Mouse (Mus musculus) intestine, postnatal 0 days (tissue): Measurements from ENCODE around the gene Setx. TPM values are rescaled to one million over a fixed set of nuclear protein-coding genes. Genes with fewer than 3 reads are reported as not detected.
"Not testable (repeated sequence)": the region's sequence is repeated elsewhere in the genome, so short reads cannot be mapped to it uniquely, and the experiment has no call there.

Source experiments
- ATAC-seq: fragments of 200-750 bp; cut with Nextera tagmentation; 2 replicates; pipeline ENCODE4 v1.8.0; 2017; ENCODE audit warnings: mild to moderate bottlenecking, moderate TSS enrichment, moderate library complexity
- H3K27ac ChIP-seq: fragments of 300-500 bp; sonication (generic); 2 replicates; pipeline ENCODE4 v1.5.1; 2014; ENCODE audit warnings: mild to moderate bottlenecking, low read depth, low read length, moderate library complexity
- H3K27me3 ChIP-seq: fragments of 300-500 bp; sonication (generic); replicated peaks from 2 replicates; pipeline ENCODE4 v1.6.1; 2014; ENCODE audit warnings: low read length, mixed read lengths; ENCODE audit not compliant: control insufficient read depth, insufficient read depth
- H3K36me3 ChIP-seq: fragments of 300-500 bp; sonication (generic); 2 replicates; pipeline ENCODE4 v1.6.1; 2014; ENCODE audit warnings: mild to moderate bottlenecking, moderate library complexity; ENCODE audit not compliant: control insufficient read depth, insufficient read depth
- H3K4me1 ChIP-seq: fragments of 300-500 bp; sonication (generic); replicated peaks from 2 replicates; pipeline ENCODE4 v1.6.1; 2014; ENCODE audit warnings: antibody characterized with exemption, low read length, mixed read lengths; ENCODE audit not compliant: control insufficient read depth, insufficient read depth
- H3K4me2 ChIP-seq: fragments of 300-500 bp; sonication (generic); replicated peaks from 2 replicates; pipeline ENCODE4 v1.6.1; 2014; ENCODE audit warnings: low read depth, mild to moderate bottlenecking, moderate library complexity
- H3K4me3 ChIP-seq: fragments of 300-500 bp; sonication (generic); 2 replicates; pipeline ENCODE4 v1.5.1; 2014; ENCODE audit warnings: low read depth, low read length
- H3K9ac ChIP-seq: fragments of 300-500 bp; sonication (generic); 2 replicates; pipeline ENCODE4 v1.6.1; 2014; ENCODE audit warnings: mild to moderate bottlenecking, low read depth, low read length
- H3K9me3 ChIP-seq: fragments of 300-500 bp; sonication (generic); 2 replicates; pipeline ENCODE4 v1.6.1; 2016; ENCODE audit warnings: mixed run types; ENCODE audit not compliant: control insufficient read depth
- CTCF ChIP-seq: sonication (generic); IDR thresholded peaks from 2 replicates; pipeline ENCODE4 v1.5.1; 2016; ENCODE audit warnings: low read depth, mild to moderate bottlenecking, control low read depth, antibody characterized with exemption, moderate library complexity
- WGBS: fragments of 180-500 bp; shearing (Covaris S2); extraction: QIAGEN DNeasy Blood & Tissue Kit; methylation state at CpG from one replicate; pipeline ENCODE4 v1.1.7; 2014; 5-methylcytosine and 5-hydroxymethylcytosine counted together
- polyA plus RNA-seq: library from polyadenylated mRNA; unstranded; fragments of >200 nt; fragmentation: Nextera tagmentation; extraction: Ambion mirVana; gene quantifications from 2 replicates; pipeline ENCODE4 v1.2.1, GENCODE M21; 2015

Gene Setx
- polyA plus RNA-seq, 1 experiment from 2014 or later: 4.3 TPM

DNA sequence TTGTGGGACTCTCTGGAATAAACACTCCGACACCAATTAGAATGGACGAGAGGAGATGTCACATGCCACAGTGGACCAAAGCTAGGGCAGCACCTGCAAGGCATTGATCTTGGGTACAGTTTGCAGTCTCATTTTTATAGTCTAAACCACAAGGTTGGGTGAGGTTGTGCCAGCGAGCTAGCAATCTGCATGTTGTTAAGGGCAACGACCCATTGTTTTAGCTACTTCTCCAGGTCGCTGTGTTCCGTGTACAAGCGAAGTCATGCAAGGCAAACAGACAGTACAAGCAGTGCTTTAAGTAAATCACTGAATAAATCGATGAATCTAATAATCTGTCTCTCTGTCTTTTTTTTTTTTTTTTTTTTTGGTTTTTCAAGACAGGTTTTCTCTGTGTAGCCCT, 28.3 kb upstream of the Setx start:
- Histone ChIP-seq H3K4me2 (no peak overlapping the region), H3K36me3 (no peaks in the 10 kb centered on the region), H3K4me3 (no peak overlapping the region), H3K4me1 (no peaks in the 10 kb centered on the region), H3K27ac (no peak overlapping the region), H3K9ac (no peak overlapping the region), H3K27me3 (no peaks in the 10 kb centered on the region), H3K9me3 (no peaks in the 10 kb centered on the region)
- TF ChIP-seq CTCF: no peak
- 85% methylated on average over 8 of the region's 8 CpGs for WGBS
- no peak for ATAC-seq

DNA sequence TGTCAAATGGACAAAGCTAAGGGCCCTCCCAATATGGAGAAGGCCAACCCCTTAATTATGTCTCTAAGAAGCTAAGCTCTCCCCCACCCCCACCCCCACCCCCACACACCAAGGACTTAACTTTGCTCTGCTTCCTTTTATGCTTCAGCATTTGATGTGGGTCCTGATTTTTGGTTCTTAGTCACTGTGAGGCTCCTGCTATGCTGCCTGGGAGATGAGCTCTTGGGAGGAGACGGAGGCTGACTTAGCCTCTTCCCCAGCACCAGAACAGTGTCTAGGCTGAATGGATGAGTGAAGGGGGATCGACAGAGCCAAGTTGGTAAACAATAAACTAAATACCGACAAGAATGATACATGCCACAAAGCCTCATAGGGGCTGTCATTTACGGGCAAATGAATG, 27.2 kb upstream of the Setx start:
- no peaks in the 10 kb centered on the region for H3K9me3 ChIP-seq
- H3K36me3 ChIP-seq: no peaks in the 10 kb centered on the region
- WGBS: 77% methylated on average over 4 of the region's 4 CpGs
- no peak overlapping the region for H3K27ac ChIP-seq
- H3K9ac ChIP-seq: no peak overlapping the region
- no peaks in the 10 kb centered on the region for H3K27me3 ChIP-seq
- no peak overlapping the region for H3K4me2 ChIP-seq
- no peak for ATAC-seq
- no peaks in the 10 kb centered on the region for H3K4me1 ChIP-seq
- no peak overlapping the region for H3K4me3 ChIP-seq
- no peak for TF ChIP-seq CTCF

DNA sequence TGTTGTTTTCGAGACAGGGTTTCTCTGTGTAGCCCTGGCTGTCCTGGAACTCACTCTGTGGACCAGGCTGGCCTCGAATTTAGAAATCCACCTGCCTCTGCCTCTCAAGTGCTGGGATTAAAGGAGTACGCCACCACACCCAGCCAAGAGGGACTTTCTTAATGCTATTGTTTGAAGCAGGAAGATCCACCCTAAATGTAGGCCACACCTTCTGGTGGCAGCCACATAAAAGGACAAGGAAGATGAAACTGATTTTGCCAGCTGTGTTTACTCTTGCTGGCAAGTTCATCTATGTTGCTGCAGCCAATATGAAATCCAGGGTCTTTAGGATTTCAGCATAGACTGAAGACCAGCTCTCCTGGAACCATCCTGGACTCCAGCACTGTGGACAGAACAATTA, 26.5 kb upstream of the Setx start:
- TF ChIP-seq CTCF: no peak
- ATAC-seq: no peak

DNA sequence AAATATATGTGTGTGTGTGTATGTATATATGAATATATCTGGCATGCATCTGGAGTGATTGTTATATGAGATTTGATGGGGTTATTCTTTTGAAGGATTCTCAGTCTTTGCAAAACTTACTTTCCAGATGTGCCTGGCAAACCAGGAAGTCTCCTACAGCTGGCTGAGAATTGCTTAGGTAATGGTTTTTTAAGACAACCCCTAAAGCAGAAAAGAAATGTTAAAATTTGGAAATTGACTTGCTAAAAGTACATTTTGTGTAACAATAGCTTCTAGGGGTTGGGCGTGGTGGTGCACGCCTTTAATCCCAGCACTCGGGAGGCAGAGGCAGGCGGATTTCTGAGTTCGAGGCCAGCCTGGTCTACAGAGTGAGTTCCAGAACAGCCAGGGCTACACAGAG, 26.0 kb upstream of the Setx start:
- H3K9me3 ChIP-seq, H3K4me1 ChIP-seq, H3K9ac ChIP-seq, ATAC-seq, H3K4me2 ChIP-seq, H3K4me3 ChIP-seq, H3K27me3 ChIP-seq, H3K36me3 ChIP-seq, H3K27ac ChIP-seq: not testable (repeated sequence)
- 97% methylated on average over 4 of the region's 5 CpGs for WGBS

More for the DNA sequence above, 26.5 kb upstream of the Setx start:
- H3K9me3 ChIP-seq: no peaks in the 10 kb centered on the region
- H3K36me3 ChIP-seq: no peaks in the 10 kb centered on the region
- no peak overlapping the region for H3K4me3 ChIP-seq
- no peak overlapping the region for H3K27ac ChIP-seq
- 55% methylated on average over 3 of the region's 3 CpGs for WGBS
- H3K4me1 ChIP-seq: no peaks in the 10 kb centered on the region
- H3K27me3 ChIP-seq: no peaks in the 10 kb centered on the region
- no peak overlapping the region for H3K9ac ChIP-seq
- no peak overlapping the region for H3K4me2 ChIP-seq

DNA sequence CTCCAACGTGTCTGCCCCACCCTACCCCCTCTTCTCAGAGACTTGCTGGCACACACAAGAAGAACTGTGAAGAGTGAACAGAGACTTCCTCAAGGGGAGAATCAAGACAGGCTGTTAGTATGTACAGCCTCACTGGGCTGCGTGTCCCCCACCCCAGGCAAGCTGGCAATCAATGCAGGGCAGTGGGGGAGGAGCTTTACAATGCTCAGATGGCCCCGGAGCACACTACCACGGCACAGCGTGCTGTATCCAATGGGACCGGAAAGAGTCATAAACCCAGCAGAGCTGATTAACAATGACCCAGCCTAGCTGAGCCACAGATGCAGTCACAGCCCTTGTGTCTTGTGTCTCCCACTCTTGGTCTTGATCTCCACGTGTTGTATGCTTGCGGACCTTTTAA, 25.2 kb upstream of the Setx start:
- no peak overlapping the region for H3K4me3 ChIP-seq
- TF ChIP-seq CTCF: no peak
- H3K27ac ChIP-seq: no peak overlapping the region
- H3K4me1 ChIP-seq: no peaks in the 10 kb centered on the region
- H3K4me2 ChIP-seq: no peak overlapping the region
- H3K36me3 ChIP-seq: no peaks in the 10 kb centered on the region
- H3K9me3 ChIP-seq: no peaks in the 10 kb centered on the region
- ATAC-seq: no peak
- 49% methylated on average over 8 of the region's 8 CpGs for WGBS
- no peaks in the 10 kb centered on the region for H3K27me3 ChIP-seq
- H3K9ac ChIP-seq: no peak overlapping the region

DNA sequence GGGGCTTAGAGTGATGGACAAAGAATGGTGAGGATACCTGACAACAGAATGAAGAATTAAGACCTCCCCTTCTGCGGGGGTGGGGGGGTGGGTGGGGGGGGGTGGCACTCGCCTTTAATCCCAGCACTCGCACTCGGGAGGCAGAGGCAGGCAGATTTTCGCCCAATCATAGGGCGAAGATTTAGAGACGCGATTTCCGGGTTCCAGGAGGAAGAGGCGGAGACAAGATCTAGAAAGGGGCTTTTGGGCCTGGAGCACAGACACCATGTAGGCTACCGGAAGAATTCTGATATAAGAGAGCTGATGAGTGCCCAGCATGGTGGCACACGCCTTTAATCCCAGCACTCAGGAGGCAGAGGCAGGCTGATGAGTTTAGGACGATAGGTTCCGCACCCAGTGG, 24.3 kb upstream of the Setx start:
- no peak for TF ChIP-seq CTCF
- no peak overlapping the region for H3K4me2 ChIP-seq
- H3K4me1 ChIP-seq: no peaks in the 10 kb centered on the region
- no peak overlapping the region for H3K4me3 ChIP-seq
- no peaks in the 10 kb centered on the region for H3K36me3 ChIP-seq
- ATAC-seq: no peak
- no peak overlapping the region for H3K9ac ChIP-seq
- H3K9me3 ChIP-seq: no peaks in the 10 kb centered on the region
- H3K27me3 ChIP-seq: no peaks in the 10 kb centered on the region
- H3K27ac ChIP-seq: no peak overlapping the region
- WGBS: 88% methylated on average over 14 of the region's 14 CpGs
